Mouse (Mus musculus) layer of hippocampus, postnatal 25 days (tissue): ENCODE data around the gene Desi2. TPM values are rescaled to one million over a fixed set of nuclear protein-coding genes. Genes with fewer than 3 reads are reported as not detected.
"Not testable (repeated sequence)": the region's sequence is repeated elsewhere in the genome, so short reads cannot be mapped to it uniquely, and the experiment has no call there.

Experiments
- DNase-seq, 2 experiments: peaks; one replicate each; pipeline ENCODE4 v3.0.0; 2022; ENCODE audit warnings: mixed read lengths in 2 of 2, low spot score in 1 of 2; ENCODE audit errors: extremely low spot score in 1 of 2
- total RNA-seq, 2 experiments: library from RNA; stranded (reverse); gene quantifications; 2 replicates each; pipeline ENCODE4 v1.2.3; 2021

Desi2 gene
- total RNA-seq, 2 experiments from 2014 or later, result 19.9 to 20.7 TPM

DNA sequence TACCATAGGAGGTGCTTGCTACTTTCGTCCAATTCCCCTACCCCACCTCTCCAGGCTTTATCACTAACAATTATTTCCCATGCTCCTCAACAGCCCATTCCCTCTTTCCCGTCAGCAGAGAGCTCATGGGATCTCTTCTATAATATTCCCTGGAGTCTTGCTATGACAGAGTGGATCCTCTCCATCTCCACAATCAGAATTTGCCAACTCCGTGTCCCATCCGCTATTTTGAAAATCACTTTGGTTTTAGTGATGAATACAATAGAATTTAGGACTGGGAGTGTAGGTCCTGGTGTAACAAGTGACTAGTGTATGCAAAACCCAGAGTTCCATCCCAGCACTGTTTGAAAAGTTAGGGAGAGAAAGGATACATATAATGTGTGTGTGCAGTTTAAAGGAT is 69.1 kb downstream of the Desi2 start:
- DNase-seq, result no peak

DNA sequence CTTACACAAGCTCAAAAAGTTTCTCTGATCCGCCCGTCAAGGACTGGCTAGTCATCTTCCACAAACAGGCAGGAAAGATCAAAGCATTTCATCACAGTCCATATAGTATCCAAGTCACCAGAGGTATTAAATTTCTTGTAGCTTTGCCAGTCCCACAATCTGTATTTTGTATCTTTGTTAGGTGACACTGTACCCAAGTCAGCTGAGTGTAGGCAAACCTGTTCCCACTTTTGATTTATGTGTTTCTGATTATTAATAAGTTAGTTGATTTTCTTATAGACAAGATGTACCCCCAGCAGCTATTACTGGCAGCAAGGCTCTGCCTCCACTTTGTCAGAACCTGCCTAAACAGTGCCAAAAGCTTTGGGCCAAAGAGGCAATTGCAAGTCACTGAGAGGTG is 71.6 kb downstream of the Desi2 start:
- no peak for DNase-seq

DNA sequence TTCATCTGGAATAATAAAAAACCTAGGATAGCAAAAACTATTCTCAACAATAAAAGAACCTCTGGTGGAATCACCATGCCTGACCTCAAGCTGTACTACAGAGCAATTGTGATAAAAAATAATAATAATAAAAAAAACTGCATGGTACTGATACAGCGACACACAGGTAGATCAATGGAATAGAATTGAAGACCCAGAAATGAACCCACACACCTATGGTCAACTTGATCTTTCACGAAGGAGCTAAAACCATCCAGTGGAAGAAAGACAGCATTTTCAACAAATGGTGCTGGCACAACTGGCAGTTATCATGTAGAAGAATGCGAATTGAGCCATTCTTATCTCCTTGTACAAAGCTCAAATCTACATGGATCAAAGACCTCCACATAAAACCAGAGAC is 78.2 kb downstream of the Desi2 start:
- DNase-seq, result not testable (repeated sequence)

DNA sequence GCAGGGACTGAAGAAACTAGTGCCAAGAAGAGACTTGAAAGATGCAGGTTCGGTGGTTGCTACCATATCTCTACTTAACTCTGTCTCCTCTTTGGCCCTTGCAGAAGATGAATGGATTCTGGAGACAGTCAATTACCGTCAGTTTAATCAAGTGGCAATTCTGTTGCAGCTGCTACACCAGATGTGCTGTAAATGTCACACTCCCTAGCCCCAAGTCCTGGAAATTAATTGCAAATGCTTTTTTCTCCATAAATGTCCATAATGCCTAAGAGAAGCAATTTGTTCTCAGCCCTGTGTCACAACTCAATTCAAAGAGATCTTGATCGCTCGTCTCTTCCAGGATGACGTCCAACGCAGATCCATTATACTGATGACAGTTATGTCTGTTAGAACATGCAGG is 83.4 kb downstream of the Desi2 start:
- no peak for DNase-seq

DNA sequence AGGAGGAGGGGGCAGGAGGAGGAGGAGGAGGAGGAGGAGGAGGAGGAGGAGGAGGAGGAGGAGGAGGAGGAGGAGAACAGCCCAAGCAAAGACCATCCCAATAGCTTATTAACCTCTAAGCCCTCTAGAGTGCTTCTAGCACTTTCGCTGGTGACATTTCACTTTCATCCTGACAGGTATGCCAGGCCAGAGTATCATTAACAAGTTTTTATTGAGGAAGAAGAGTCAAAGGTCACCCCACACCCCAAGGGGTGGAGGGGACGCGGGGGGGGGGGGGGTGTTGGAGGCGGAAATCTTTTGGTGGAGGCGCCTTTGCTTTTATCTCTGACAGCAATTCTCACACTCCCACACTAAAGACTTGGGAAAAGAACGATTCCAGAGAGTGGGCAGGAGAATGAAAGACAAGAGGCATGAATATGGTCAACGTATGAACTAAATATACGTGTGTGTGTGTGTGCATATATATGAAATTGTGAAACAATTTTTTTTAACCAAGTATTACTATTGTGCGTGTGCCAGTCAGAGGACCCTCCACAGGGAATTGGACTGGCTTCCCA is 88.0 kb downstream of the Desi2 start:
- DNase-seq, result no peak

DNA sequence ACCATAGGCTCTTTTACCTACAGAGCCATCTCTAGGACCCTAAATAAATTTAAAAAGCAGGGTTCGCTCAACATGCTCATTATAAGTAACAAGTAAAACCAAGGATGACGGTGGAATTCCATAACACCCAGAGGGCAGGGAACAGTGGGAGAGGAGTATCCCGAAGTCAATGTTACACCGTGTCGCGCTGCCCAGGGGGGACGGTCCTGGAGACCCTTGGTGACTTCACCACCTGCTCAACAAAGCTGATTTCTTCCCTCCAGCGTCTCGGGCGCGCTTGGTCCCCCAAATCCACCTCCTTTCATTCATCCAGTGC is 88.5 kb downstream of the Desi2 start:
- DNase-seq, result no peak

DNA sequence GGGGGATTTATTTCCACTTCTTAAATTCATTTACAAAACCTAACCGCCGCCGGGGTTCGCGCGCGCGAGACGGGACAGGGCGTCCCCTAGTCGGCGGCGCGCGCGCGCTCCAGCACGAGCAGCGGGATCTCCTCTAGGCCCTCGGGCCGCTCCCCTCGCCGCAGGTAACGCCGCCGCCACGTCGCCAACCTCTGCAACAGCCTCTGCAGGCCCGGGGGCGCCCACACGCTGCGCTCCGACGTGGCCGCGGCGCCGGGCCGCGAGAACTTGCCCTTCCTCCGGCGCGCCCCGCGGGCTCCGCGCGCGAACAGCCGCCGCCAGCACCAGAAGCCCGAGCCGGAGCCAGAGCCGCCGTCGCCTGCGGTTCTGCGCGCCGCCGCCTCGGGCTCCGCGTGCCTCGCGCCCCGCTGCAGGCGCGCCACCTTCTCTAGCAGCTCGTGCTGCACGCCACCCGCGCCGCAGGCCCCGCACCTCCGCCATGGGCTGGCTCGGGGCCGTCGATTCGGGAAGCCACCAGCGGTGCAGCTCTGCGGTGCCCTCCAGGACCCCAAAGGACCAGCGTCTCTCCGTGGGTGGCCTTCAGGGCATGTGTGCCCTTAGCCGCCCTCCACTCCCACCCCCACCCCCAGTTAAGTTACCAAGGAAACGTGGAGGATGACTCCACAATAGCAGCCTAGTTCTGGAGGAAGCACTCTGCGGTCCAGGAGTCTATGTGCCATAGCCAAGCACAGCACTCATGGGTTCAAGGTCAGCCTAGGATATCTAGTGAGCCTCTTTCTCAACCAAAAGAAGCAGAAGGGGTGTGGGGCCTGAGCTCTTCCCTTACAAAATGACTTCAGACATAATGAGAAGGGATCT is 89.1 kb downstream of the Desi2 start:
- peak; percentile 58 to 71 for DNase-seq

DNA sequence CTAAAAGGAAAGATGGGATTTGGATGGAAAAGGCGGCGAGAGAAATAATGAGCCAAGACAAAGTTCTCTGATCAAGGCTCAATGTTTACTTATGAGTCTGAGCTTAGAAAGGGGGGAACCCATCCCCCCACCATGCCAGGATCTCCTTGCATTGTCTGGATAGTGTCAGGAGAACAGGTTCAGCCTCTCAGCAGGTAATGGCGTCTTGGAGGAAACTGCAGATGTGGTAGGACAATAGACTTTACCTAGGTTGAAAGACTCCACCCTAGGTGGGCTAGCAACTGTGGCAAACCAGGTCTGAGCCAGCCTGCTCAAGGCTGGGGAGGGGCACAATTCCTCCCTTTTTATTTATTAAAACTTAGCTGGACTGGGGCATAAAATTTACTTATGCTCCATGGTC is 96.1 kb downstream of the Desi2 start:
- DNase-seq, result not testable (repeated sequence)

DNA sequence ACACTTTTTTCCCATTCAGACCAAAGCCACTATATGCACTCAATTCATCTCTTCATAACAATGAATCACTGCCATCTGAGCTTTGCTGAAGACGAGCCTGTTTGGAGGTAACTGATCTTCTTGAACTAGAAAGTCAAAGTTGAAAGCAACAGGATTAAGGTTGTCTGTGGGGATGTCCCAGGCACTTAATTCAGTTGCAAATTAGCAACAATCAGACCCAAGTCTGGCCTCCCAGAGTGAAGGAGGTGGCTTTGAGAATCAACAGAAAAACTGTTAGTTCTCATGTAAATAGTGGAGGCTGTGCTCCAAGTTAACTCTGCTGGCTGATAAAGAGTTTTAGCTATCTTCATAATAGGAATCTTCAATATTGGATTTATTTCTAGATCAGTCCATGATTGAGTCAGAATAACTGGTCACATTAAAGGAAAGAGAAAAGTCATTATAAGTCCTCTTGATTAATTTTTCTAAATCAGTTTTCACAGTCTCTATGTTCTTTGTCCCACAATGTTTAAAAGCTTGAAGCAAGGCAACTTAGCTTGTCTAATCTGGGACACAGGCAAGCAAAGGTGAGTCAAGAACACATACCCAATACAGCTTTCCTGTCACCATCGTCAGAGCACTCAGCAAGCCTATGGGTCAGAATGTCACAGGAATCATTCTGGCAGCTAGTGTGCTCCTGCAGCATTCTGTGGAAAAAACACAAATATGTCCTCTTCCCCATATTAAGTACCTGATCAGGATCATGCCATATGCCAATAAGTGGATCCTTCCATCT is 96.9 kb downstream of the Desi2 start:
- no peak for DNase-seq

DNA sequence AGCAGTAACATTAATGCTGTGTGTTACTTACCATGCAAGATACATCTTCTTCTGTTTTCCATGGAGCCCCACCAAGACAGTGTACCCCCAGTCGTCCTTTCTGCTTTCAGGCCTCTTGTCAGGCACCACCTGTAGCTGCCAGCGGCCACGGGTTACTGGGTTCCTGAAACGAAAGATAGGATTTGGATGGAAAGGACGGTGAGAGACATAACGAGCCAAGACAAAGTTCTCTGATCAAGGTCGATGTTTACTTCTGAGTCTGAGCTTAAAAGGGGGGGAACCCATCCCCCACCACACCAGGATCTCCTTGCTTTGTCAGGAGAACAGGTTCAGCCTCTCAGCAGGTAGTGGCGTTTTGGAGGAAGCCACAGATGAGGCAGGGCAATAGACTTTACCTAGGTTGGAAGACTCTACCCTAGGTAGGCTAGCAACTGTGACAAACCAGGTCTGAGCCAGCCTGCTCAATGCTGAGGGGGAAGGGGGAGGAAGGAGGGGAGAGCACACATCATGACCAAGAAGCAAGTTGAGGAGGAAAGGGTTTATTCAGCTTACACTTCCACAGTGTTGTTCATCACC is 100.5 kb downstream of the Desi2 start:
- no peak for DNase-seq

DNA sequence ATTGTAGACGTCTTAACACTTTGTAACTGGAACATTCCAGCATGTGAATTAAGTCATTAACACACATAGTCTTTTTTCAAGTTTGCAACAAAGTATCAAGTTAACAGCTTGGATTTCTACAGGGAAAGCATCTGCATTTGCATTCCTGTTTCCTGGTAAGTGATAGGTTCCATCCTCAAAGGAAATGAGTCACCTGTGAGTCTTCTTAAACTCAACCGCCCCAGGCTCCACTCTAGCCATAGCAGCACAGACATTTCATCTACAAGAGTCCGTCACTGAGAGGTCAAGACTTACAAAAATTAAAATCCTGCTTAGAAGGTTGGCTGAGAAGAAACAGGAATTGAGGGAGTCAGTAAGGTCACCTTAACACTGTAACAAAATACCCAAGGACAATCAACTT is 104.5 kb downstream of the Desi2 start:
- no peak for DNase-seq

DNA sequence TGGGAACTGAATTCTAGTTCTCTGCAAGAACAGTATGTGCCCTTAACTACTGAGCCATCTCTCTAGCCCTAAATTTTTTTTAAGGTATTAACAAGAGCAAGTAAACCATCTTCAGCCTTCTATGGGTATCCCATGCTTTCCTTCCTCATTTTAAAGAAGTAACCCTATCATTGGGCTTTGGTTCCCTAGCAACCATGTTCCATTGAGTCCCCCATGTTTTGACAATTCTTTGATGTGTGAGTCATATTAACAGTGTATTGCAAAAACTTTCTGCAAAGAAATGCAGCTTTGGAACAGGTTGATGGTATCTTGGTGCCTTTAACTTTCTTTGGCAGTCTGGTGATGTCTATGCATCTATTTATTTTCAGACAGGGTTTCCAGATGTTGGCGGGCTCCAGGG is 106.8 kb downstream of the Desi2 start:
- DNase-seq, result no peak

DNA sequence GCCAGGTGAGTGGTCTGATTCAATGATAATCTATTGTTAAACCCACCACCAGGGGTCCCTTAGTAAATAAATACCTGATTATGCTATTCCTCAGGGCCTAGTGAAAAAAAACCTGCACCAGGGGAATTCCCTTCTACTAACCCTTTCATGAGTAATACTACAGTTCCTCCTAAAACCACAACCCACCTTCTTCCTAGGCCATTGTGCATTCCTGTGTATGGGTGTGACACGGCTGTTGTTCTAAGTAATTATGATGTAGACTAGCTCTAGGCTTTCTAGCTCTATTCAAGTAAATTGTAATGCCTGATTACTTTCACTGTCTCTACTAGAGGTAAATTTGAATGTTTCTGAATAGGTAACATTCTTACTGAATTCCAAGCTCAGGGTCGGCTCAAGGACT is 114.0 kb downstream of the Desi2 start:
- DNase-seq, result not testable (repeated sequence)

DNA sequence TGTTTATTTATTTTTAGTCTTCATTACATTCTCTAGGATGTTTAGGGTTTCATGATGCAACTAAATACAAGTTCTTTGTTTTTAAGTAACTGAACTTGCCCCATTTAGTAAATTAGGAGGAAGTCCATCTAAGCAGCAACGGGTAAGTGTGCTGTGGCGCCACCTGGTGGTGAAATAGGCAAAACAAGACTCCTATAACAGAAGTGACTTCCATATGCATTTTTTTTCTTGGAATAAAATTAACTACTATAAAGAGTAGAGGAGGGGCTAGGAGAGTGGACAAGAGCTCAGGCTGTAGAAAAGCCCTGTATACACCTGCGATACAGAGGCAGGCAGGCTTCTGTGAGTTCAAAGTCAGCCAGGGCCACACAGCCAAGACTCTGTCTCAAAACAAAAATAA is 116.2 kb downstream of the Desi2 start:
- DNase-seq, result peak; percentile 62 to 88

Other genes with a start within 250 kb of the Desi2 start
- 1 to 10 TPM; 4.1 to 4.2 TPM for gene Catspere2, start 204.0 kb upstream of the Desi2 start, total RNA-seq
- gene Cox20, start 131.7 kb downstream of the Desi2 start, total RNA-seq, result 10 to 100 TPM; 38.4 to 39.1 TPM
- gene Hnrnpu, start 150.4 kb downstream of the Desi2 start, total RNA-seq, result 100 to 1,000 TPM; 348 to 416 TPM
- 10 to 100 TPM in 1 of 2 experiments, 1 to 10 TPM in 1; 8.1 to 10.1 TPM for gene Efcab2, start 218.7 kb downstream of the Desi2 start, total RNA-seq